Mouse (Mus musculus) lung, postnatal 36 days (tissue): ENCODE data around the gene Lmntd1.

Experiments used
- DNase-seq: peaks from one replicate; pipeline ENCODE4 v3.0.0; 2022; ENCODE audit warnings: mixed read lengths

Gene Lmntd1

DNA sequence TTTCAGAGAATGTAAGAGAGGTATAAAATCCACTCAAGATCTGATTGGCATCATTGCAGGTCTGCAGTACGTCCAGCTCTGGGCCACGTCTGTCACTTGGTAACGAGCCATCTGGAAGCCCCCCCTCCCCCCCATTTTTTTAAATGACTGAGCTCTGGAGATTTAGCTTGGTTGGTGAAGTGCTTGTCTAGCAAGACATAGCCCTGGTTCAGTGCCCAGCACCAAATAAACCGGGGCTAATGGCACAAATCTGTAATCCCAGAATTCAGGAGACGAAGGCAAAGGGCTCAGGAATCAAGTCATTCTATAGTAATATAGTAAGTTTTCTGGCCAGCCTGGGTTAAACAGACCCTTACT, 130.8 kb downstream of the Lmntd1 start:
- DNase-seq: no peak

DNA sequence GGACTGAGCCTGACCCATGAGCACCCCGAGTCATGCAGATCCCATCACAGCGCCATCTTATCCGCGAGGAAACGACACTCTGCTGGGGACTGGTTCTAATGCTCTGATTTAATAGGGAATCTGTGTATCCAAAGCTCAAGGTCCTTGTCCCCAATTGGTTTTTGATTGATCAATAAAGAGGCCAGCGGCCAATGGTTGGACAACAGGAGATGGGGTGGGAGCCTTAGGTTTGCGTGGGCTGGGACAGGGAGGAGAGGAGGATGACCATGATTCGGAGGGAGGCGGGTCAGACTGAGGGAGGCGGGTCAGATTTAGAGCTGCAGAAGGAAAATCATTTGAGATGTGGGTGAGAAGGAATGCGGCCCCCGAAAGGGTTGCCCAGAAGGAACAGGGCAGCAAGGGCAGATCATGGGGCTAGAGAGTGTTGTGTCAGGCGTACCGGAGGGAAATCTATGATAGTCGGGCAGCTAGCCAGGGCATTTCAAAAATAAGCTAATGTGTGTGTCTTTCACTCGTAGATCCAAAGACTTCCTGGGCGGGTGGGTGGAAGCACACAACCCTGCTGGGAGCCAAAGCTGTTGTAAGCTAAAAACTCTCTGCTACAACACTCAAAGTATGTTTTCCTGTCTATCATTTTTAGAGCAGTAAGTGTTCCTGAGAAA, 131.3 kb downstream of the Lmntd1 start:
- DNase-seq: peak; percentile 54

DNA sequence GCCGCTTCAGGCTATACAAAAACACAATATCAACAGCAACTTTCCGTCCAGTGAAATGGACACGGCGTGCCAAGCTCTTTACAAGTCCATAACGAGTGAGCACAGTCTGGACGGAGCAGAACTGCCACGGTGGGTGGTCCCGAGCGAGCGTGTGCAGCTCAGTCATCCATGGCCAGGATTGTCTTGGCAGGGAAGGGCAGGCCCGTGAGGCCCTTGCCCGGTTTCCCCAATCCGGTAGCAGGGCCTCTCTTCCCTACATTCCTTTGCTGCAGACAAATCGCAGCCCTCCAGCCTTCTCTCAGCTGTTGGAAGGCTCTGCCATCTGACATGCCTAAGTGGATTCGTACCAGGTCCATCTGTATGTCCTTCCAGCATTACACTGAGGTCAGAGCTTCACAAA, 132.2 kb downstream of the Lmntd1 start:
- DNase-seq: peak; percentile 26

DNA sequence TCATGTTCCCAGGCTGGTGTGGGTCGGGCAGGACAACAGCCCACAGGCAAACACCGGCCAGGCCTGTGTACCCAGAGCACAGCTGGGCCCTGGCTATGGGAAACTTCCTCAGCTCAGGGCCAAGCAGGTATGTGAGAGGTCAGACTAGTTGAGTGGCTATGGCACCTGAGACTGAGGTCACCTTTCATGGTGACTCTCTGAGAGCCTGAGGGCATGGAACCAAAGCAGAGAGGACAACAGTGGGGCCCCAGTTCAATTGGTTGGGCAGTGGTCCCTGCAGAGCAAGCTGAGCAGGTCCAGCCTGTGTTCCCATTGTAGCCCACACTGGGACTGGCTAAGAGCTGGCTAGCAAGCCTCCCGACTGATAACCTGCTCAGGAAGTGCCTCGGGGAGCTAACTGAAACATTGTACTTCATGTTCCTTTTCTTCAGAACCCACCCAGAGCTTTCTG, 135.3 kb downstream of the Lmntd1 start:
- no peak for DNase-seq

DNA sequence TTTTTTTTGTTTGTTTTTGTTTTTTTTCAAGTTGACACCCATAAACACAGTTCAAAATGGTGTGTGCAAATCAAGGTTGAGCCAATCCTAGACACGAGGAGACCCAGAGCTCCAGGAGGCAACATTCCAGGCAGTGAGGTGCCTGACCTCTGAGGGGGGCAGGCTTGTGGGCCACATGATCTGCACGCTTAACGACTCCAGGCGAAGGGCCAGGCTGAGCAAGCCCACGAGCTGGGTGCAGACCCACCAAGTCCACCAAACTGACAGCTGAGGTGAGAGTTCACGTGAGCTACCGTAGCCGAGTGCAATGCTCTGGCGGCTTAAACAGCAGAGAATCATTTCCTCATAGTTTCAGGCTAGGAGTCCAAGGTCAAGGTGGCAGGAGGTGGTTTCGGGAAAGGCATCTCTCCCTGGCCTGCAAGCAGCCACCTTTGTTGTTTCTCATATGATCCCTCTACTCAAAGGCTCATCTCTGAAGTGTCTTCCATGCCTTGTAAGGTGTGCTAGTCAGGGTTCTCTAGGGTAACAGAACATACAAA, 136.7 kb downstream of the Lmntd1 start:
- DNase-seq: no peak

DNA sequence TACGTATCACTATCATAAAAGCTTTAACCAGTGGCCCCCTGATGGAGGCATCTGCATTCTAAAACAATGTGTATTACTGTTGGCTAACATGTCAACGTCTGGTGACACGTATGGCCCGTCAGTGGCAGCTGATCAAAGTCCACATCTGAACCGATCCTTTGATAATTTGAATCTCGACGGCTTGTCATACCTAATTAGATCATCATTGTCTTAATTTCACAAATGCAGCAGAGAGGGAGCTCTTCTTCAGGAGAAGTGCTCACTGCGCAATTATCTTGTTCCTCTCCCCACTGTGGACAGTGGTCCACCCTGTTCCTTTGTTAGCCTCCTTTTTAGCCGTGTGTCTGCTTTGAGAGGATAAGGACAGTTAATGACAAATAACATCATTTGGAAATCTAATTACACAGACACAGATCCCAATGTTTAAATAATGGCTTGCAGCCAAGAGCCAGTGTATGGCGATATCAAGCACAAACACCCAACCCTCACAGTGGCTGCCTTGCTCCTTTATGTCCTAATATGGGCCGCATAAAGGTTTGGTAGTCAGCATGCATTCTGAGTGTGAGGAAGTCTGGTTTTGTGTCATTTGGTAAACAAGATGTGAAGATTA, 142.4 kb downstream of the Lmntd1 start:
- no peak for DNase-seq

DNA sequence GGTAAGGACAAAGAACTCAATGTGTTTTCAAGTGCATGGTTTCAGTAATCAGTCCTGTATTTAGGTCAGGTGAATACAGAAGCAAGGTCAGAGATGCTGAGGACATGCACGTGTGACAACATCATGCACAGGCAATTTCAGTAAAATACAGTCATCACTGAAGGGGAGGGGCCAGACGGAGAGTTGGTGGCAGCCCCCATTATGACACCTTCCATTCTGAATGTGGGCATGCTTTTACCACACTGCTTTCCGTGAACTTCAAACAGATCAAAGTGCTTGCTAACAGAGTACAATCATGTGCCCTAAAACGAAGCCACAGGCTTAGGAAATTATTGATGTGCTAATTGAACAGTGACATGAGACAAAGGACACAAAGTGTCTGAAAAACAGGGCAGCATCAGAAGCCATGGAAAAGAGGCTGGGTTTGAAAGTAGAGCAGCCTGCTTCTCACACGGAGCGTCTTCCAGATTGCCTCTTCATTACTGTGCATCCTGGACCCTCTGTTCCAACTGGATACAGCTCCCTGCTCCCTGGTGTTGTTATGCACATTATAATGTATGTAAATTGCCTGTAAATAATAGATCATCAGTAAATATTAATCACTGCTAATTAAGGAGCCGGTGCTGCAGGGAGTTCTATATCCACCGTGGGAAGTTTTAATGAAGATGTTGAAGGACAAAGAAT, 144.7 kb downstream of the Lmntd1 start:
- no peak for DNase-seq

DNA sequence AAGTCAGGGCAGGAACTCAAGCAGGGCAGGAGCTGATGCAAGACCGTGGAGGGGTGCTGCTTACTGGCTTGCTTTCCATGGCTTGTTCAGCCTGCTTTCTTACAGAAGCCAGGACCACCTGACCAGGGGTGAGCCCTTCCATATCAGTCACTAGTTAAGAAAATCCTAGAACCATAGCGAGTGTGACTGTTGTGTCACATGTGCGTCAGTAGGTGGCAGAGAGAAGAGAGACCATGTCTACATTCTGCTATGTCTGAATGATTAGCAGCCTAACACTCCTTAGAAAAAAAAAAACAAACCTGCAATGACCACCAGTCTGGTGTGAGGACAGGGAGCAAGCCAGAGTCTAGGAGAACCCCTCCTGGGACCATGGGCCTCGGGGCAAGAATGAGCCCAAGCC, 150.1 kb downstream of the Lmntd1 start:
- DNase-seq: no peak

DNA sequence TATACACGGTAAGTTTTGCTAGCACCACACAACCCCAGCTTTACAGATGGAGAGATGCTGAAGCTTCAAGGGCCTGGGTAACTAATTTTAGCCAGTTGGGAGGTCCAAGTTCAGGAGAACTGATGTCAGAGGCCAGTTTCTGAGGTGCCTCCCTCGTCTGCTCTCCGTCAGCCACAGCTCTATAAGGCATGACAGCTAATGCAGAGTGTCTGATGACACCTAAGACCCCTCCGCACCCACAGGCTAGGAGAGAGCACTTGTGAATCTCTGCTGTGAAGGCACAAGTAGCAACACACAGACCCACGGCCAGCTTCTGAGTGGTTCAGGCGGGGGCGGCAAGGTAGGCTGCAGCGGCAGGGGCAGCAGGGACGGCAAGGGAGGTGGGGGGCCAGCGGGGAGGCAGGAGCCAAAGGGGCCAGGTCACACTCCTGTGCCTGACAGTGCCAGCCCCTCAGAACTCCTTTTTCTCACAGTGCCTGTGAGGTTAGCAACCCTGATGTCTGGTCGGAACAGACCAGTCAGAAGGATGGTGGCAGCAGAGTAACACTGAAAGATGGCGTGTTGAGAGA, 151.4 kb downstream of the Lmntd1 start:
- no peak for DNase-seq

DNA sequence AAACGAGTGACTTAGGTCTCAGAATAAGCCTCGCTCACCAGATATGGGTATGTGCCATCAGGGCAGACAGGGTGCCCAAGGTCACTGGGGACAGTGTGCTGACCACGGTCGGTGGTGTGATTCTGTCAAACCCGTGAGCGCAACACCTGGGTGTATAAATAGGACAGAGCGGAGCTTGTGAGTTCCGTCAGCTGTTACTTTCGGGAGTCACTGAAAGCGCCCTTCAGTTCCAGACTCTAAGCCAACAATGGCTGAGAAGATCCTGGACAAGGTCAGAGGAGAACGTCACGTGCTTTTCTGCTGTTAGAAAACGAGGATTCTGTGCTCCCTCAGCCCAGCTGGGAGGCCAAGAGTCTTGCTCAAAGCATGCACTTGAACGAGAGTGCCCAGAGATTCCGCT, 157.1 kb downstream of the Lmntd1 start:
- peak; percentile 50 for DNase-seq

DNA sequence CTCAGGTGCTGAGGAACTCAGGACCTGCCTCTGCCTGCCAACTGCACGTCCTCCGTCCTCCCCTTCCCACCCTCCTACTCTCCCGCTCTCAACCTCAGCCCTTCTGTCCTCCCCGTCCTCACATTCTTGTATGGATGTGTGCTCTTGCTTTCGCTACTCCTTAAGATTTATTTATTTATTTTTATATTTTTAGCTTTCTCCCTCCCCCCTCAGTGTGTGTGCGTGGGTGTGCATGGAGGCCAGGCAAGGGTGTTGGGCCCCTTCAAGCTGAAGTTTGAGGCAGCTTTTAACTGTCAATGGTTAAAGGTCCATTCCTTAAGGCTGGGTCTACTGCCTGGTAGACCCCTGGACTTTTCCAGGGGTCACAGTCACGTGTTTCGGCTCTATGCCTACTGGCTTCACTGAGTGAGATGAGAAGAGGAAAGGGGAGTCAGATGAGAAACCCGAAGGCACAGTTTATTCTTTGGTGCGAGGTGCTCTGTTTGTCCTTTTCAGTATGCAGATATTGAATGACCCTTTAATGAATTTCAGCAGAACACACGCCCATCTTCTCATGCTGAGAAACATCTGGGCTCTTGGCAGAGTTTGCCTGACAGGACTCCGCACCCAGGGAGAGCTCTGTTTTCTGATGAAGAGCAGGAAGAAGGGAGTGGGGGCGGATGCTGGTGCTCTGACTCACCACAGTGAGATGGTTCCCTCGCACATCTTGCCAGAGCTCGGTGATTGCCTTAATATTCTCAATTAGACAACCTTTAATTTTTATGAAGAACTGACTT, 163.3 kb downstream of the Lmntd1 start:
- DNase-seq: peak; percentile 54

DNA sequence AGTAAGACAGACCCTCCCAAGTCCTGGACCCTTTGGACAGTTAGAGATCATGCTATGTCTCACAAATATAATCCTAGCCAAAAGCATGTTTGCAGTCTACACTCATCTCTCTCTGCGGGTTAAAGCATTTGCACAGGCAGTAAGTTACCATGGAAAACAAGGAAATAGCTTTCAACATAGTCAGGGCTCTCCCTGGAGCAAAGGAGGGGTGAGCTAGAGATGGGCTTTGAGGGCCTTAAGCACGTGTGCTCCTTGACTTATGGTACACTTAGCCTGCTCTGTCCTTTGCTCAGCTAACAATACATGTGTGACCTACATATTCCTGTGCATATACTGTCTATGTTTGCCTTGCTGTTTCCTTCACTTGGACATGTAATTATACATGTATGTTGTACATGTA, 165.8 kb downstream of the Lmntd1 start:
- no peak for DNase-seq

DNA sequence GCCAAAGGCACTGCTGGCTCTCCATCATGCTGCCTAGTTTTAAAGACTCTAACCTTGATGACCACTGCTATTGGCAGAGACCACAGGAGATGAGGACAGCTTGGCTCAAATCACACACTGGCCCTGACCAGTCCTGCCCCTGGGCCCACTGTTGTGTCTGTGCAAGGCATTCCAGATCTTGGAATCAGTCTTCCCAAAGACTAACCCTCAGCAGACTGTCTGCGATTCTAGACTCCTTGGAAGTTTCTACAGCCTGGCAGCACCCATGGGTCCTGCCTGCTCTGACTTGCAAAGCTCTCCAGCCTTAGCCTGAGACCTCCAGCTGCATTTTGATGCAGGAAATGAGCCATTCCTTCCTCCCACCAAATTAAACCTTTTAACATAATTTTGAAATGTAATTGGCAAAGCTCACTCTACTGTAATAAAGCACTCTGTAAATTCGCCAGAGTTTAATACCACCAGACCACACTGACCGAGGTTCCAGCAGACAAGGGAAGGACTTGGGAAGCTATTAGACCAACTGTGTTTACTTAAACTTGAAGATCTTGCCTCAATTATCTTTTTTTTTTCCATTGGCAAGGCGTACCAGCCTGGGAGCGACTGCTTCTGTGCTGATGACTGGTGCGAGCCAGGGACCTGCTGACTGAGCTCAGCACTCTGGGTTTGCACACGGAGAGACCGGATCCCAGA, 168.2 kb downstream of the Lmntd1 start:
- DNase-seq: peak; percentile 45

DNA sequence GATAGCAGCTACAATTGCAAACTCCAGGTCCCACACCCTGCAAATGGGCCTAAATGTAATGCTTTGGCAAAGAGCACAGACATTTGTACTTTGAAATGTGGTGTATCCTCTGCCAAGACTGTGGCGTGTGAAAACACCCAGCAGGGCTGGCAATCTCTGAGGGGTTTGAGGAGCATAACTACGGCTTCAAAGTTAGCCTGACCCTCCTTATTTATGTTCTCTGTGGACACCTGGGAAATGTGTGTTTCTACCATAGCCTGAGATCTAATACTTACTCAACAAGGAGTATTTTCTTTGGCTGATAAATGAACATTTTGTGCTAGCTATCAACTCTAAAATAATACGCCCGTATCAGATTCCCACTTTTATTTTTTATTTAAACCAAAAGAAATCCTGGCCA, 168.7 kb downstream of the Lmntd1 start:
- DNase-seq: no peak

DNA sequence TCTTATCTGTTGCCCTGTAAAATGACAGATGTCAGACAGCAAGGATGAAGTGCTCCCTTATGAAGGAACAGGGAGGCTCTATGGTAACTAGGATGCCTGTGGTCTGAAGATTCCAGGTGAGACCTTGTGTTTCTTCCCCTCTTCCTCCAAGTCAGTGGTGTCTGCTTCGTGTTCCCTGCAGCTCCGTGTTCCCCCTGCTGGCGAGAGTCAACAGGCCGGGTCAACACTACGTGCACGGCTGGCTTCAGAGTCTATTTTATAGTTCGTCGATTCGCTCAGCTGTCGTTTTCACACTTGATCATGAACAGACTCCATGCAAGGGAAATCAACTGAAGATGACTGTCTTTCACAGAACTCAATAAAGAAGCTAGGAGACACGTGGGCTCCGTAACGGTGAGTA, 171.3 kb downstream of the Lmntd1 start:
- no peak for DNase-seq

DNA sequence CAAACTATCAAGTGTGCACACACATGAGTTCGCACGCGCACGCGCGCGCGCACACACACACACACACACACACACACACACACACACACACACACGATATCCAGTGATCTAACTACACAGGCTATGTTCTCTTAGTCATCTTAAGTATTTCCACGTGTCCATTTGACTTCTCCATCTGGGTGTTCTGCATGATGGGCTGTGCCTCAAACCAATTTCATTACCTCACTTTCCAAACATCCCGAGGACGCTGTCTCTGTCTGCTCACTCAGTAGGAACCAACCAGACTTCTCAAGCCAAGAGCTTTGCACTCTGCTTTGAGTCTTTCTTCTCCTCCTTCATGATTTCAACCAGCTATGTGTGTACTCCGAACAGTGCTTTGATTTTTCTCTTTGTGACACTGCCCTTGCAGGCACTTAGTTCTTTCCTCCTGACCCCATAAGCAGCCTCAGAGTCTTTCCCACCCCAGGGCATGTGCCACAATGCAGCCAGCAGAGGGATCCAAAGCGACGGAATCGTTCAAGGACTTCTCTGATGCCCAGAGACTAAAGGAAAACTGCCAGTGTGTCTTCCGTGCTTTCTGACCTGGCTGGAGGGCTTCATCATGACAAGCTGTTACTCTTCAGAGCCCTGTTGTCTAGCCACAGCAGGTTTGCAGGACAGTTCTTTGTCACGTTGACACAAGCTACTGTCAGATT, 172.6 kb downstream of the Lmntd1 start:
- peak; percentile 72 for DNase-seq

DNA sequence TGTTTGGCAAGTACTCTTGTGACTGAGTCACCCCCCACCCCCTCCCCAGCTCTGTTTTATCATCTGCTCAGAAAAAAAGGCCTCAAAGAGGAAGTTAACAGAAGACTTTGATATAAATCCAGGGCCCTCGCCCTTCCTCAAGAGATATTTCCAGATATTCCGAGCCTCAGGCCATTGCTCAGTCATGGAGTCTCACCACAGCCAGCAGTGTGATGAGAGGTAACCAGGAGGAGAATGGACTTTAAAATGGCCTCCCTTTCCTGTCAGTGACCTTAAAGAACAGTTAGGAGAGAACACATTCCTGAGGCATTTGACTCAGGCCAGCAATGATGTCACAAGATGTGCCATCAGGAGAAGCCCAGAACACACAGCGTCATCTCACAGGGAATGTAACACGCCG, 175.3 kb downstream of the Lmntd1 start:
- DNase-seq: no peak

DNA sequence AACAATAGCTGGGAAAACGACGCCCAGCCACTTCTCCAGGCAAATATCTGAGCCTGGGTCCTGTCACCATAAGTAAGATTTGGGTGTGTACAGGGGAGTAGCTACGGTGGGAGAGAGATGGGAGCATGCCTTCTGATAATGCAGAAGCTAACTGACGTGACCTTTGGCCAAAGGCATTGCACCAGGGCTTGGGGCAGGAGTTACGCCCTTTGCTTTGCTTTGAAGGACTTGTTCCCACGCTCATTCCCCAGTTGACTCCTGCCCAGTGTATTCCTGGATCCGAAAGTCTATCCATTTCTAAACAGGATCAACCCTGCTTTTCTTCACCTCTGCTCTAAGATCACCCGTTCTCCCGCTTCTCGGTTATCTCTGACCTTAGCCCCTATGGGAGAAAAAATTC, 178.4 kb downstream of the Lmntd1 start:
- no peak for DNase-seq

DNA sequence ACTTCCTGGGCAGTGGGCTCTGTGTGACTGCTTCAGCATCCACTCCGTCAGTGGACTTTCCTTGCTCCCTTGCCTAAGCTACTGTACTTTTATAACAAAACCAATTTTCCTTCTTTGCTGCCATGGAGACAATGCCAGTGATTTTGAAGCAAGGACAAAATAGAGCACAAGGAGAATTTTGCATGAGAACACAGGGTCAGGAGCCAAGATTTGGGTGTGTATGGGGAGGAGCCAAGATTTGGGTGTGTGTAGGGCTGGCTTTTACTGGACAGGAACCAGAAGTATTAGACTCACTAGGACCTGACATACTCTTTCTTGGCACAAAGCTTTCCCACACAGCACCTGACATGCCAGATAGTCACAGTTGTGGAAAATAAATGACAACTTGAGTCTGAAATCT, 179.0 kb downstream of the Lmntd1 start:
- DNase-seq: no peak

DNA sequence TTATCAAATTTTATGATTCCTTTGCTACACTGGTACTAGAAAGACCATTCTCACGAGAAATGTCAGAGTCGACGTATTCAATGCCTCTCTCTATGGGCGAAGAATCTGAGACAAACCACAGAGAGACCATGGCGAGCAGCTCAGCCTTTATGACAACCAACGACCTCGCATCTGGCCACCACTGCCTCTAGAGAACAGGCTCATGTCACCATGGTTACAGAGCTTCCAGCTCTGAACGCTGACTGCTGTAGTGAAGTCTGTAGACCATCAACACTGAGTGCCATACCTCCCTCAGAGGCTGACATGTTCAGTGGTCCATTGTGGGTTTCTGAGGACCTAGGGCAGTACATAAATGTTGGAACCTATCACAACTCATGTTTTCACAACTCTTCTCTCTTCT, 180.2 kb downstream of the Lmntd1 start:
- no peak for DNase-seq
